ENCODE assay signal across 11 mouse cellular contexts in the genomic region with DNA sequence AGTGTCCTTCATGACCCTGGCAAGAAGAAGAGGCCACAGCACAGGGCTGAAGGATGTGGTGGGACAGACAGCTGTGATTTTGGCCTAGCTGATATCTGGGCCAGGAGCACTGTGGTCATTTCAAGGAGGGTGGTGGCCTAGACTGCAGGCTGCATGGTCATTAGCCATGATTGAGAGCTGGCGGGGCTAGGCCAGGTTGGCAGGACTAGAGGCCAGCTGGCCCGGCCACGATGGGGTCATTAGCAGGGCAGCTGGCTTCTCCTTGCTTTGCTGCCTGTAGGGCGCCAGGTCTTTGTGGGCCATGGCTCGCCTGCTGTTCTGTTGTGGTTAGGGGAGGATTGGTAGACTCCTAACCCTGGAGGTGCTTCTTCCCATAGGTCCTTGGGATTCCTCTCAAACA. TPM values are rescaled to one million over a fixed set of nuclear protein-coding genes. Genes with fewer than 3 reads are reported as not detected.
DNase-seq lines count a peak whose midpoint lies in the region; ATAC-seq and TF ChIP-seq lines count a peak whose summit lies in the region.
"Had no signal": no experiment of that assay in that cellular context is flagged by ENCODE, and none has a peak within 500 bp of the region (broad histone marks: within the 10 kb centered on the region; RNA-seq: fewer than 3 reads in every experiment).

No protein-coding gene starts in this region.

- no peak for TF ChIP-seq POLR2A in lung, adult 2 months (IDR thresholded peaks at IDR 0.05; ENCODE audit: borderline replicate concordance, extremely low read depth, low read depth, low read length)

- H3K27me3 ChIP-seq in midbrain, embryonic 16.5 days (ENCODE audit: control insufficient read depth, insufficient read depth, low read depth, low read length): no peaks in the 10 kb centered on the region

- H3K9me3 ChIP-seq in midbrain, embryonic 16.5 days (replicated peaks; ENCODE audit: control insufficient read depth, low read length, poor library complexity, severe bottlenecking): no peaks in the 10 kb centered on the region
- H3K9me3 ChIP-seq: liver, embryonic 12.5 days had no signal

- no peak overlapping the region for H3K4me2 ChIP-seq in midbrain, embryonic 16.5 days (ENCODE audit: low read length)
- H3K4me2 ChIP-seq: liver, embryonic 12.5 days had no signal

- 76% methylated on average over 5 of the region's 5 CpGs for WGBS in midbrain, embryonic 16.5 days
- 47% methylated on average over 5 of the region's 5 CpGs for WGBS in lung, adult 2 months

- no peak for ATAC-seq in midbrain, embryonic 16.5 days
- ATAC-seq: liver, embryonic 12.5 days had no signal

- peak; percentile 45 for DNase-seq in embryo, embryonic 10.5 days (ENCODE audit: low spot score)
- DNase-seq in embryo, embryonic 11 days: no peak
- peak; percentile 76 to 77 for DNase-seq in cerebellum, adult 18-20 months
- peak; percentile 35 for DNase-seq in heart, adult 8-10 months (ENCODE audit: low spot score)
- DNase-seq in right cerebral cortex, postnatal 4 days: no peak
- no peak for DNase-seq in lung, adult 2 months
- no peak for DNase-seq in testis, postnatal 14 days (ENCODE audit: low spot score)
- DNase-seq: thymus, adult 18-20 months had no signal

- no peak for TF ChIP-seq CTCF in lung, adult 2 months (IDR thresholded peaks at IDR 0.05; ENCODE audit: insufficient read depth, low read length)

- H3K27ac ChIP-seq in midbrain, embryonic 16.5 days (ENCODE audit: low read length): no peak overlapping the region
- H3K27ac ChIP-seq: liver, embryonic 12.5 days had no signal

- 0 out of 2 replicates have a peak overlapping the region, but pooled peaks have one; percentile 21 for H3K9ac ChIP-seq in midbrain, embryonic 16.5 days (ENCODE audit: low read depth, low read length)
- H3K9ac ChIP-seq: liver, embryonic 12.5 days had no signal

- H3K36me3 ChIP-seq in midbrain, embryonic 16.5 days (ENCODE audit: control insufficient read depth, insufficient read depth, low read length): peaks cover 8% of the 10 kb centered on the region
- H3K36me3 ChIP-seq: liver, embryonic 12.5 days had no signal

- peaks cover 36% of the 10 kb centered on the region for H3K4me1 ChIP-seq in midbrain, embryonic 16.5 days (ENCODE audit: control insufficient read depth, insufficient read depth, low read length)
- peaks cover 17% of the 10 kb centered on the region for H3K4me1 ChIP-seq in lung, adult 2 months (ENCODE audit: control insufficient read depth, insufficient read depth, low read length)

- no peak overlapping the region for H3K4me3 ChIP-seq in midbrain, embryonic 16.5 days (ENCODE audit: low read depth, low read length)
- H3K4me3 ChIP-seq in lung, adult 2 months (replicated peaks; ENCODE audit: extremely low read depth, low read depth, low read length): no peak overlapping the region
- H3K4me3 ChIP-seq: erythroblast, embryonic 14.5 days; liver, embryonic 12.5 days had no signal

RNA-seq across cellular contexts. Expression of gene Gdpd5, which starts 4.8 kb away (rescaled TPM):
- total RNA-seq in heart, adult 8-10 months (2022): 10 to 100 TPM; 19.7 to 30.7 (median 24.3) TPM
- polyA plus RNA-seq in midbrain, embryonic 16.5 days (2015; fragmentation: Nextera tagmentation; extraction: Ambion mirVana): 45.0 and 55.6 TPM in 2 replicates
- polyA plus RNA-seq in lung, adult 2 months (2012; rRNA removed): 26.5 and 27.2 TPM in 2 replicates

RNA-seq across cellular contexts. Expression of gene Serpinh1, which starts 33.0 kb away (rescaled TPM):
- total RNA-seq in heart, adult 8-10 months (2022): 100 to 1,000 TPM; 129 to 268 (median 205) TPM
- 185 and 203 TPM in 2 replicates for polyA plus RNA-seq in midbrain, embryonic 16.5 days (2015; fragmentation: Nextera tagmentation; extraction: Ambion mirVana)
- polyA plus RNA-seq in lung, adult 2 months (2012; rRNA removed): 364 and 388 TPM in 2 replicates

Comparison
In these comparisons a context has a peak if more than half of its experiments do, and no peak if none do; other contexts are left out.
1. DNase-seq: peak in embryo, embryonic 10.5 days (single experiment), cerebellum, adult 18-20 months (2 of 2) and heart, adult 8-10 months (single experiment); none in embryo, embryonic 11 days (single experiment), right cerebral cortex, postnatal 4 days (single experiment), lung, adult 2 months (single experiment) and testis, postnatal 14 days (single experiment).